Mouse (Mus musculus) cortical plate, adult 2 months (tissue): ENCODE data around the gene Ccdc3. TPM values are rescaled to one million over a fixed set of nuclear protein-coding genes. Genes with fewer than 3 reads are reported as not detected.
A peak's percentile ranks its signal among the peaks of the same experiment; 100 is the strongest.
"Not testable (repeated sequence)": the region's sequence is repeated elsewhere in the genome, so short reads cannot be mapped to it uniquely, and the experiment has no call there.

Experiments
- H3K27ac ChIP-seq: fragments of 200-500 bp; 2 replicates; pipeline ENCODE4 v1.5.1; 2012; ENCODE audit warnings: low read length, control low read depth, inconsistent platforms; ENCODE audit not compliant: insufficient read depth
- H3K4me1 ChIP-seq: fragments of 200-500 bp; 2 replicates; pipeline ENCODE4 v1.6.1; 2011; ENCODE audit warnings: low read length; ENCODE audit not compliant: control insufficient read depth, insufficient read depth
- H3K4me3 ChIP-seq: fragments of 200-500 bp; 2 replicates; pipeline ENCODE4 v1.5.1; 2011; ENCODE audit warnings: mild to moderate bottlenecking, low read length, control low read depth; ENCODE audit not compliant: insufficient read depth
- CTCF ChIP-seq: fragments of 200-500 bp; IDR thresholded peaks from 2 replicates; pipeline ENCODE4 v1.5.1; 2011; ENCODE audit warnings: mild to moderate bottlenecking, control low read depth, low read length; ENCODE audit not compliant: insufficient read depth; ENCODE audit errors: extremely low read depth
- POLR2A ChIP-seq: fragments of 200-500 bp; IDR thresholded peaks from 2 replicates; pipeline ENCODE4 v1.6.1; 2011; ENCODE audit warnings: mild to moderate bottlenecking, low read length, control low read depth; ENCODE audit not compliant: insufficient read depth; ENCODE audit errors: extremely low read depth
- polyA plus RNA-seq: library from polyadenylated mRNA; depleted of rRNA; stranded (reverse); fragments of >200 nt; gene quantifications from 2 replicates; pipeline ENCODE4 v1.2.3, GENCODE M21; 2012; rRNA removed

Ccdc3 gene
- polyA plus RNA-seq, result 8.6 and 11.4 TPM in 2 replicates

DNA sequence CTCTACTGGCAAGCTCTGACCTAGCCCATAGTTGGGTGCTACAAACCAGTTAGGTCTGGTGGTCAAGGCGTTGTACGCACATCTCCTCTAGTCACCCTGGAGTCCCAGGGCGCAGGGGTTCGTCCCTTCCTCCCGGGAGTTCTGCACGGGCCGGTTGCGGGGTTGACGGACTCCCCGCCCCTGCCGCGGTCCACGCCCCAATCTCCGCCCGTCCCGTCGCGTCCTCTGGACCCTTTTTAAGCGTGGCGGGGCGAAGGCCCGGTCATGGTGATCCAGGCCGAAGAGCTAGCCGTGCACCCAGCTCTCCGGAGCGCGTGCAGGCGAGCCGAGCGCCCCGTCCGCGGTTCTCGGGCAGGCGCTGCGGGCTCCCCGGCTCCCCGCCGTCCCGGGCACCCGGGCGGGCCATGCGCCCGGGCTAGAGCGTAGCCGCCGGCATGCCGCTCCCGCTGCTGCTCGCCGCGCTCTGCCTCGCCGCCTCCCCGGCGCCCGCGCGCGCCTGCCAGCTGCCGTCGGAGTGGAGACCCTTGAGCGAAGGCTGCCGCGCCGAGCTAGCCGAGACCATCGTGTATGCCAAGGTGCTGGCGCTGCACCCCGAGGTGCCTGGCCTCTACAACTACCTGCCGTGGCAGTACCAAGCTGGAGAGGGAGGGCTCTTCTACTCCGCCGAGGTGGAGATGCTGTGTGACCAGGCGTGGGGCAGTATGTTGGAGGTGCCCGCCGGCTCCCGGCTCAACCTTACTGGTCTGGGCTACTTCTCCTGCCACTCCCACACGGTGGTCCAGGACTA lies at the start of gene Ccdc3:
Gene Ccdc3, plus strand, starts transcription at position 277 of the 787 bp plus-strand sequence.
- Histone ChIP-seq H3K27ac (no peak within 1 kb of the TSS), H3K4me3 (peak within 1 kb of the TSS; percentile 52), H3K4me1 (no peaks in the 10 kb centered on the region)
- TF ChIP-seq POLR2A (no peak), CTCF (no peak)

GRCm38 (mm10) chr2:5090385-5090784 lies 47.2 kb upstream of the Ccdc3 start:
- not testable (repeated sequence) for H3K4me1 ChIP-seq, H3K27ac ChIP-seq, H3K4me3 ChIP-seq
- TF ChIP-seq CTCF, result peak; percentile 47

DNA sequence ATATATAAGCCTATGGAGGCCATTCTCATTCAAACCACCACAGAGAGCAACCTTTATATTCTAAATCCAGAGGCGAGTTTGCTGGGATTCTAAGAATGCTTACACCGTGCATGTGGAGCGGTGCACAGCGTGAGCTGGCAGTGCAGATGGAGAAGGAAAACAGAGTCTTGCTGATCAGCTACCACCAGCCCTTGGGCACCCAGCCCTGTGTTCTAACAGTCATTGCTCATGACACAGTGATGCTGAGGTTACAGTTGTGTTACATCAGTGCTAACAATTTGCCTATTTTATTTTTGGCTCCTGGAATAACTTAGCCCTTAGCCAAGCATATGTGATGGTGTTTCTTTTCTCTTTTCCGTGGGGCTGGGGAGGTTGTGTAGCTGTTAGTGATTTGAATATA lies 42.7 kb upstream of the Ccdc3 start:
- Histone ChIP-seq H3K4me3 (no peak overlapping the region), H3K4me1 (peaks cover 2% of the 10 kb centered on the region; the same call in 1 of the 2 replicates), H3K27ac (no peak overlapping the region)
- no peak for TF ChIP-seq CTCF

DNA sequence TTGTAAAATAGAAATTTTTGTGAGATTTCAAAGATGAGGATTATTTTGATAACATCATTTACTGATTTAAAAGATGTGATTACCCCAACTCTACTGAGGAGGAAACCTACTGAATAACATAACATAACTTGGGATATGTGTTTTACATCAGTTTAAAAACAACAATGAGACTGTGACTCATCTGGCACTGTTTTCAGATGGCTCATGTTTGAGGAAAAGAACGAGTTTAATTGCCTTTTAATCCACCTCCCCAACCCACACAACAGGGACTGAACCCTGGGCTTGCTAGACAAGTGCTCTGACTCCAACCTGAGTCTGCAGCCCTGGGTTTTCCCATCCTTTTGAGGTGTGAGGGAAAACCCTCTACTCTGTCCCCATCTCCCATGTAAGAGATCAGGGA lies 42.3 kb upstream of the Ccdc3 start:
- Histone ChIP-seq H3K4me1 (peaks cover 2% of the 10 kb centered on the region; the same call in 1 of the 2 replicates), H3K4me3 (no peak overlapping the region), H3K27ac (no peak overlapping the region)
- no peak for TF ChIP-seq CTCF
- TF ChIP-seq POLR2A, result no peak

DNA sequence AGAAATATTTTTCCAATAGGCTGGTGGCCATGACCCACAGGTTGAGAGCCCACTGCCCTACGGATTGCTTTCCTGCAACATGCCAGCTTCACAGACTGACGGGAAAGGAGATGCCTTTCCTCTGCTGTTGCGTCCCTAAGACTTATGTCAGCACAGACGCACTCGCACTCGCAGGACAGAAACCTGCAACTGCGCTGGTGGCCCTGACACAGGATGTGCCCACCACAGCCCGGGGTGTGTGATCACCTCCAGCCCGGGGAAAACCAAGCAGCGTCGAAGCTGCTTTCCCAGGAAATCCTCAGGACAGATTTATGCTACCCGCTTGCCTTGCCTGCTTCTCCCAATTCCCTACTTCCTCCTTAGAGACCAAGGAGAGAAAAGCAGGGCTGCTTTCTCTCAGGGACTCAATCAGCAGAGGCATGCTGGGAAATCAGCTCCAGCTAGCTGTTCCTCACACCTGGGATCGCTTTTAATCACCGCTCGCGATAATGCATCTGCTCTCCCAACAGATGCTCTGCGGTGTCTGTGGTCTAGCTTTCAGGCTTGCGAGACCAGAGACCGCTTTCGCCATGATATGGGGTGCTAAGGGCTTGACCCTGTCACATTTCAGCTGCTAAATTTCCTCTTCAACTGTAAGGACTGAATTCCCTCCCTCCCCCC lies 39.7 kb upstream of the Ccdc3 start:
- Histone ChIP-seq H3K4me3 (no peak overlapping the region), H3K4me1 (peaks cover 4% of the 10 kb centered on the region; the same call in 1 of the 2 replicates), H3K27ac (no peak overlapping the region)
- TF ChIP-seq CTCF (no peak), POLR2A (no peak)

- H3K4me1 ChIP-seq, result peaks cover 4% of the 10 kb centered on the region; the same call in 1 of the 2 replicates
- TF ChIP-seq POLR2A (no peak), CTCF (no peak)
- H3K27ac ChIP-seq, result no peak overlapping the region
- no peak overlapping the region for H3K4me3 ChIP-seq
Measured at GRCm38 (mm10) chr2:5099176-5099575, 38.4 kb upstream of the Ccdc3 start.

DNA sequence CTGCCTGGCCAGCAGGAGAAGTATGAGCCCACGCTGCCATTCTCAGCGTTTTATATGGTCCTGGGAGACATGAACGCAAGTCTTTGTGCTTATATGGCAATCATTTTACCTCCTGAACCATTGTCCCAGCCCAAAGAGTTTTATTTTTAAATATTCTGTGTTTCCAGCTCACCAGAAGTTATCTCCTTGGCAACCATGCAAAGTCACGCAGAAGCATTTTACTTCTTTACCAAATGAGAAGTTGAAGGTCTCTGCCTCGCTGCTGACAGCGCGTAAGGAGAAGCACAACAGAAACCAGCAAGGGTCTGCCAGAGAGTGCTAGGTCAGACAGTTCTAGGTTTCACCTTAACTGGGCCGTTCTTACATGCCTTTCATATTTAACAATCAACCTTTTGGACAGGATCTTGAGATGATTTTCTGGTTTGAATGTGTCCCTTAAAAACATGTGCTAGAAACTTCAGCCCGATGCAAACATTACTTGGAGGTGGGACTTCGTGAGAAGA lies 35.8 kb upstream of the Ccdc3 start:
- TF ChIP-seq CTCF, result no peak
- TF ChIP-seq POLR2A, result no peak
- Histone ChIP-seq H3K27ac (no peak overlapping the region), H3K4me3 (no peak overlapping the region), H3K4me1 (peaks cover 4% of the 10 kb centered on the region; the same call in 1 of the 2 replicates)

DNA sequence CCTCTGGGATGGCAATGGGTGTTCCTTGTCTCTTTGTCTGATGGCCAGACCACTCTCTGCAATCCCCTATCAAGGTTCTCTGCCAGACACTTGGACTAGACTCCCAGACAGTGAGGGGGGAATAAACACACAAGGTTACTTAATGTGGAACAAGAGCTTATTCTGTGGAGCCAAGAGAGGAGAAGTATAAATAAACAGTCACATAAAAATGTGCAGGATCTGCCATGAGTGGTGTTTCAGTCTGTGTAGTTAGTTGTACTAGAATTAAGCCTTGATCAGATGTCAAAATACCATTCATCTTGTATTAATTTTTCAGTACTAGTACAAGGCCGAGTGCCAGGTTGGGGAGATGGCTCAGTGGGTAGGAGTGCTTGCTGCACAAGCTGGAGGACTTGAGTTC lies 34.7 kb upstream of the Ccdc3 start:
- H3K4me3 ChIP-seq, result no peak overlapping the region
- 0 out of 2 replicates have a peak, but pooled peaks cover 2% of the 10 kb centered on the region for H3K4me1 ChIP-seq
- no peak overlapping the region for H3K27ac ChIP-seq
- TF ChIP-seq POLR2A (no peak), CTCF (no peak)

DNA sequence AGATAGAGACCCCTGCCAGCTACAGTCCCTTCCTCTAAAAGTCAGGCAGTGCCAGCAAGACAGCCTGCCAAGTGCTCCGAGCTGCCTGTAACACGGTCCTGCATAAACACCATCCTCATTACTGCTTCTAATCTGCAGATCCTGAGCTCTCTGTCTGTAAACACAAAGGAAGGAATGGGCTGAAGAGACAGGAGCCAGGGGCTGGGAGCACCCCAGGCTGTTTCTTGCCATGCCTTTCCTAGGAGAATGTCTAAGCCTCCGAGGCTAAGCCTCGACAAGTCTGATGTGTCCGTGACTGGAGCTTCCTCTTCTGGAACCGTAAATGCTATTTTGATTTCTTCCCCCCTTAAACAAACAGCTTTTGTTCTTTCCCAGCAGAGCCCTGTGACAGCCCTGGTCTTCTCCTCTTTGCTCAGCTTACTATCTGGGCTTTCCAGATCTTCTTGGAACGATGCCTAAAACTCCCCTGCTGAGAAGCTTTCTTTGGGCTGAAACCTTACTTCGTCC lies 24.7 kb upstream of the Ccdc3 start:
- no peak overlapping the region for H3K27ac ChIP-seq
- no peak overlapping the region for H3K4me3 ChIP-seq
- H3K4me1 ChIP-seq, result no peaks in the 10 kb centered on the region; the same call in 1 of the 2 replicates
- no peak for TF ChIP-seq POLR2A
- no peak for TF ChIP-seq CTCF
